Mouse (Mus musculus) heart, postnatal 0 days (tissue): ENCODE data around the gene Inpp5b. TPM values are rescaled to one million over a fixed set of nuclear protein-coding genes. Genes with fewer than 3 reads are reported as not detected.
"Not testable (repeated sequence)": the region's sequence is repeated elsewhere in the genome, so short reads cannot be mapped to it uniquely, and the experiment has no call there.

Experiments used
- ATAC-seq: fragments of 200-750 bp; cut with Nextera tagmentation; 2 replicates; pipeline ENCODE4 v1.8.0; 2017; ENCODE audit warnings: low read depth, moderate number of reproducible peaks, moderate library complexity; ENCODE audit not compliant: insufficient read depth
- DNase-seq: peaks from one replicate; pipeline ENCODE4 v3.0.0-alpha.2; 2016; ENCODE audit warnings: low spot score
- H3K27ac ChIP-seq: fragments of 300-500 bp; sonication (generic); 2 replicates; pipeline ENCODE4 v1.5.1; 2014; ENCODE audit warnings: low read depth, mild to moderate bottlenecking
- H3K27me3 ChIP-seq: fragments of 300-500 bp; sonication (generic); 2 replicates; pipeline ENCODE4 v1.6.1; 2014; ENCODE audit warnings: low read length, mixed read lengths; ENCODE audit not compliant: control insufficient read depth, insufficient read depth
- H3K36me3 ChIP-seq: fragments of 300-500 bp; sonication (generic); replicated peaks from 2 replicates; pipeline ENCODE4 v1.6.1; 2014; ENCODE audit warnings: low read length, mixed read lengths; ENCODE audit not compliant: control insufficient read depth, insufficient read depth
- H3K4me1 ChIP-seq: fragments of 300-500 bp; sonication (generic); 2 replicates; pipeline ENCODE4 v1.6.1; 2014; ENCODE audit warnings: antibody characterized with exemption; ENCODE audit not compliant: control insufficient read depth, insufficient read depth
- H3K4me2 ChIP-seq: fragments of 300-500 bp; sonication (generic); 2 replicates; pipeline ENCODE4 v1.6.1; 2014; ENCODE audit warnings: low read depth, mild to moderate bottlenecking, low read length, moderate library complexity
- H3K4me3 ChIP-seq: fragments of 300-500 bp; sonication (generic); 2 replicates; pipeline ENCODE4 v1.5.1; 2014; ENCODE audit warnings: low read depth, low read length
- H3K9ac ChIP-seq: fragments of 300-500 bp; sonication (generic); replicated peaks from 2 replicates; pipeline ENCODE4 v1.6.1; 2014; ENCODE audit warnings: low read depth, low read length, mixed read lengths
- H3K9me3 ChIP-seq: fragments of 300-500 bp; sonication (generic); replicated peaks from 2 replicates; pipeline ENCODE4 v1.6.1; 2016; ENCODE audit warnings: low read length; ENCODE audit not compliant: control insufficient read depth
- CTCF ChIP-seq: IDR thresholded peaks from 2 replicates; pipeline ENCODE4 v1.5.1; 2016; ENCODE audit warnings: antibody characterized with exemption, control low read depth, low read depth
- EP300 ChIP-seq: IDR thresholded peaks from 2 replicates; pipeline ENCODE4 v1.6.1; 2016; ENCODE audit warnings: antibody characterized with exemption, low read depth
- WGBS: fragments of 180-500 bp; shearing (Covaris S2); extraction: QIAGEN DNeasy Blood & Tissue Kit; methylation state at CpG from one replicate; pipeline ENCODE4 v1.1.7; 2014; 5-methylcytosine and 5-hydroxymethylcytosine counted together
- polyA plus RNA-seq: library from polyadenylated mRNA; unstranded; fragments of >200 nt; fragmentation: Nextera tagmentation; extraction: Ambion mirVana; gene quantifications from 2 replicates; pipeline ENCODE4 v1.2.1, GENCODE M21; 2015
- total RNA-seq: library from RNA; depleted of rRNA; stranded (reverse); fragments of >200 nt; gene quantifications from 2 replicates; pipeline ENCODE4 v1.2.3, GENCODE M21; 2014; ENCODE audit warnings: low replicate concordance

Inpp5b gene
- total and polyA plus RNA-seq, 2 experiments from 2014 or later = 8.2 to 10.4 TPM

DNA sequence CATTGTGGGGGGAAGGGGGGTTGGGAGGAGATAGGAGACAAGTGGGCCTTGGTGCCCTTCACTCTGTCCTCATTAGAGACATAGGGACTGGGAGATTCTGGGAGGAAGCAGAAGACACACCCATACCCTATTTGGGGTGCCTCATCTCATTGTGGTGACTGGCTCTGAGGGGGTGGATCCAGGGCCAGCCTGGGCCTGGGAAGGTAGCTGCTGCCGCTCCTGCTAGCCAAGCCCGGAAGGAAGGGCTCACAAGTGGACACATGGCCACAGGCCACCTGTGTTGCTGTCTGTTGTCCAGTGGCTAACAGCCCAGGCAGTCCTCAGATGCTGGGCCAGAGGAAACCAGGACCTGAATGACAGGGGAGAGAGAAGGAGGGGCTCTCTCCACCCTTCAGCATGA is 38.2 kb upstream of the Inpp5b start:
- Histone ChIP-seq H3K9ac (no peak overlapping the region), H3K4me2 (peak overlapping the region; percentile 52), H3K27me3 (no peaks in the 10 kb centered on the region), H3K27ac (peak overlapping the region; percentile 91), H3K4me1 (peaks cover 29% of the 10 kb centered on the region), H3K9me3 (no peaks in the 10 kb centered on the region), H3K4me3 (no peak overlapping the region), H3K36me3 (peaks cover 20% of the 10 kb centered on the region)
- DNase-seq = no peak
- 8% methylated on average over 2 of the region's 2 CpGs for WGBS
- TF ChIP-seq EP300 (no peak), CTCF (no peak)
- ATAC-seq = no peak

- Histone ChIP-seq H3K4me1 (peaks cover 32% of the 10 kb centered on the region), H3K9ac (peak overlapping the region; percentile 44), H3K4me3 (peak overlapping the region; percentile 7; the same call in 1 of the 2 replicates), H3K4me2 (peak overlapping the region; percentile 52), H3K9me3 (no peaks in the 10 kb centered on the region), H3K27me3 (no peaks in the 10 kb centered on the region), H3K27ac (peak overlapping the region; percentile 91), H3K36me3 (peaks cover 20% of the 10 kb centered on the region)
- no peak for ATAC-seq
- TF ChIP-seq CTCF = no peak
- TF ChIP-seq EP300 = no peak
- 23% methylated on average over 6 of the region's 6 CpGs for WGBS
- DNase-seq = no peak
Measured at GRCm38 (mm10) chr4:124703881-124704796, 37.5 kb upstream of the Inpp5b start.

GRCm38 (mm10) chr4:124704797-124705474 is 36.7 kb upstream of the Inpp5b start:
- 29% methylated on average over 11 of the region's 11 CpGs for WGBS
- TF ChIP-seq CTCF (no peak), EP300 (peak; percentile 64; the same call in 1 of the 2 replicates)
- Histone ChIP-seq H3K9ac (peak overlapping the region; percentile 44), H3K4me2 (peak overlapping the region; percentile 52), H3K4me1 (peaks cover 40% of the 10 kb centered on the region), H3K9me3 (no peaks in the 10 kb centered on the region), H3K4me3 (peak overlapping the region; percentile 7; the same call in 1 of the 2 replicates), H3K36me3 (peaks cover 20% of the 10 kb centered on the region), H3K27ac (peak overlapping the region; percentile 91), H3K27me3 (no peaks in the 10 kb centered on the region)
- ATAC-seq = peak; percentile 15
- peak; percentile 47 for DNase-seq

- H3K9me3 ChIP-seq = no peaks in the 10 kb centered on the region
- DNase-seq (no peak), ATAC-seq (no peak)
- H3K27me3 ChIP-seq = no peaks in the 10 kb centered on the region
- peak overlapping the region; percentile 91 for H3K27ac ChIP-seq
- peaks cover 48% of the 10 kb centered on the region for H3K4me1 ChIP-seq
- H3K9ac ChIP-seq = no peak overlapping the region
- no peak overlapping the region for H3K4me3 ChIP-seq
- WGBS = 79% methylated on average over 23 of the region's 23 CpGs
- TF ChIP-seq EP300 = no peak
- no peak for TF ChIP-seq CTCF
- no peak overlapping the region for H3K4me2 ChIP-seq
- peaks cover 20% of the 10 kb centered on the region for H3K36me3 ChIP-seq
Measured at GRCm38 (mm10) chr4:124705661-124706269, 35.9 kb upstream of the Inpp5b start.

- not testable (repeated sequence) for H3K9me3 ChIP-seq, H3K4me3 ChIP-seq, H3K4me2 ChIP-seq, H3K27me3 ChIP-seq, DNase-seq, H3K9ac ChIP-seq, ATAC-seq
- peaks cover 42% of the 10 kb centered on the region for H3K4me1 ChIP-seq
- peaks cover 20% of the 10 kb centered on the region for H3K36me3 ChIP-seq
- H3K27ac ChIP-seq = peak overlapping the region; percentile 91; the same call in 1 of the 2 replicates
- WGBS = 87% methylated on average over 25 of the region's 25 CpGs
Measured at GRCm38 (mm10) chr4:124707381-124708199, 34.1 kb upstream of the Inpp5b start.

DNA sequence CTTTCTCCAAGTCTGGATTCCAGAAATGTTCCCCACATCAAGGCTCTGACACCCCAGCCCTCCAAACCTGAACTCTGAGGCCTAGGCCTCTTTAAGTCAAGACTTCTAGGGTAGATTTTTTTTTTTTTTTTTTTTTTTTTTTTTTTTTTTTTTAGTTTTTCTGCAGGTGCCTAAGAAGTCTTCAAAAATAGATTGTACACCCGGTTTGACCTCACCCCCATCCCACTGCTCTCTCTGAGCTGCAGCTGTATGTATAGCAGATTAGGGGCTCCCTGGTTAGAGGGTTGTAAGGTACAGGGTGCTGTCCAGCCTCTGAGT is 33.5 kb upstream of the Inpp5b start:
- not testable (repeated sequence) for H3K27me3 ChIP-seq, H3K9me3 ChIP-seq, DNase-seq, H3K9ac ChIP-seq, ATAC-seq
- Histone ChIP-seq H3K36me3 (peaks cover 20% of the 10 kb centered on the region), H3K27ac (peak overlapping the region; percentile 91), H3K4me2 (peak overlapping the region; percentile 77; the same call in 1 of the 2 replicates), H3K4me3 (peak overlapping the region; percentile 49; the same call in 1 of the 2 replicates), H3K4me1 (peaks cover 41% of the 10 kb centered on the region)
- WGBS = 24% methylated on average over 1 of the region's 1 CpGs
